Mouse (Mus musculus): ENCODE measurements around the gene Gm4141. TPM values are rescaled to one million over a fixed set of nuclear protein-coding genes. Genes with fewer than 3 reads are reported as not detected.
"Not testable (repeated sequence)": the region's sequence is repeated elsewhere in the genome, so short reads cannot be mapped to it uniquely, and the experiment has no call there.

Gm4141 gene
- not detected in 2 replicates for total RNA-seq (2017)

DNA sequence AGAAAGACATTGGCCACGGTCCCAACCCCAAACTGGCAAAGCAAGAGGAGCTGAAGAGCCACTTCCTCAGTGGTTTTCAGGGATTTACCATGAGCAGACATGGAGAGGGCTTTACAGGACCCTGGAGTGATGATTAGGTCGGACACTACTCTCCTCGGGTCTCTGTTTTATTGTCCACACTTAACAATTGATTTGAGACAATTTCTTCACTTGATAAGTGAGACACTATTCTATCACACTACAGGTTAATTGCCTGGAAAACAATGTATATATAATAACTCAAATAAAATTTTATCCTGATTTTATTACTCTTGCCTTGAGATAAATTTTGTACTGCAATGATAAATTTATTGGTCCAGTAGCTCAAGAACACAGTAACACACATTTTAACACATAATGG, at the start of gene Gm4141:
Gene Gm4141, minus strand, starts transcription at position 101 of the 400 bp plus-strand sequence.
- ATAC-seq (replicated peaks; ENCODE audit: low read depth, poor library complexity, severe bottlenecking), result not testable (repeated sequence)

DNA sequence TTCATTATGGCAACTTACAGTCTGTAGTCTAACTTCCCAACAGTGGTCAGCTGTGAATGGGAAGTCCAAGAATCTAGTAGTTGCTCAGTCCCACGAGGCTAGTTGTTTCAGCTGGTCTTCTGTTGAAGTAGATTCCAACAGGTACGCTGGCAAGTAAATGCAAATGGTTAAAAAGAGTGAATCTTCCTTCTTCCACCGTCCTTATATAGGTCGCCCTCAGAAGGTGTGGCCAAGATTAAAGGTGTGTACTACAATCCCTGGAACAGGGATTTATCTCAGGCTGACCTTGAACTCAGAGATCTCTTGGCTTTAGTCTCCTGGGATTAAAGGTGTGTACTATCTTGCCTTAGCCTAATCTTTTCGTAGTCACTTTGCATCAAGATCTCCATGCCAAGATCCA, 22.9 kb upstream of the Gm4141 start, which contains the start of gene Gm4513:
Gene Gm4513, minus strand, starts transcription at position 101 of the 400 bp plus-strand sequence.
- not testable (repeated sequence) for ATAC-seq (replicated peaks; ENCODE audit: low read depth, poor library complexity, severe bottlenecking)

DNA sequence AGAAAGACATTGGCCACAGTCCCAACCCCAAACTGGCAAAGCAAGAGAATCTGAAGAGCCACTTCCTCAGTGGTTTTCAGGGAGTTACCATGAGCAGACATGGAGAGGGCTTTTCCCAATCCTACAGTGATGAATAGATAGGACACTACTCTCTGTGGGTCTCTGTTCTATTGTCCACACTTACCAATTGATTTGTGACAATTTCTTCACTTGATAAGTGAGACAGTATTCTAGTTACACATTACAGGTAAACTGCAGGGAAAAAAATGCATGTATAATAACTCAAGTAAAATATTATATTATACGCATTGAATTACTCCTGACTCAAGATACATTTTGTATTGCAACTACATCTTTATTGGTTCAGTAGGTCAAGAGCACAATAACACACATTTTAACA, 30.4 kb downstream of the Gm4141 start, which contains the start of gene Gm5726:
Gene Gm5726, minus strand, starts transcription at position 101 of the 400 bp plus-strand sequence.
- ATAC-seq (replicated peaks; ENCODE audit: low read depth, poor library complexity, severe bottlenecking), result not testable (repeated sequence)

DNA sequence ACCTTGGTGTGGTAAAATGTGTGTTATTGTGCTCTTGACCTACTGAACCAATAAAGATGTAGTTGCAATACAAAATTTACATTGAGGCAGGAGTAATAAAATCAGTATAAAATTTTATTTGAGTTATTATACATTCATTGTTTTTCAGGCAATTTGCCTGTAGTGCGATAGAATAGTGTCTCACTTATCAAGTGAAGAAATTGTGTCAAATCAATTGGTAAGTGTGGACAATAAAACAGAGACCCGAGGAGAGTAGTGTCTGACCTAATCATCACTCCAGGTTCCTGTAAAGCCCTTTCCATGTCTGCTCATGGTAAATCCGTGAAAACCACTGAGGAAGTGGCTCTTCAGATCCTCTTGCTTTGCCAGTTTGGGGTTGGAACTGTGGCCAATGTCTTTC, 42.5 kb downstream of the Gm4141 start, which contains the start of gene Vmn1r104:
Gene Vmn1r104, plus strand, starts transcription at position 301 of the 400 bp plus-strand sequence.
- not testable (repeated sequence) for ATAC-seq (replicated peaks; ENCODE audit: low read depth, poor library complexity, severe bottlenecking)

Other genes starting within 250 kb of the Gm4141 start
- gene Gm4133, start 242.2 kb downstream of the Gm4141 start, total RNA-seq (2017), result not detected in 2 replicates
- not detected in 2 replicates for gene Gm5728, start 200.8 kb downstream of the Gm4141 start, total RNA-seq (2017)
- not detected in 2 replicates for gene Vmn1r100, start 158.3 kb downstream of the Gm4141 start, total RNA-seq (2017)
- gene Vmn1r101, start 133.6 kb downstream of the Gm4141 start, total RNA-seq (2017), result not detected in 2 replicates
- gene Gm10670, start 101.3 kb downstream of the Gm4141 start, total RNA-seq (2017), result not detected in 2 replicates
- not detected in 2 replicates for gene Vmn1r103, start 65.7 kb downstream of the Gm4141 start, total RNA-seq (2017)
- not detected in 2 replicates for gene Vmn1r104, start 42.4 kb downstream of the Gm4141 start, total RNA-seq (2017)
- gene Gm5726, start 30.5 kb downstream of the Gm4141 start, total RNA-seq (2017), result not detected in 2 replicates
- gene Gm4513, start 22.8 kb upstream of the Gm4141 start, total RNA-seq (2017), result not detected in 2 replicates
- not detected in 2 replicates for gene Vmn1r107, start 92.7 kb upstream of the Gm4141 start, total RNA-seq (2017)
- gene Vmn1r111, start 127.0 kb upstream of the Gm4141 start, total RNA-seq (2017), result not detected in 2 replicates
- not detected in 2 replicates for gene Gm10668, start 154.4 kb upstream of the Gm4141 start, total RNA-seq (2017)
- not detected in 2 replicates for gene Vmn1r112, start 194.9 kb upstream of the Gm4141 start, total RNA-seq (2017)
- not detected in 2 replicates for gene Vmn1r113, start 211.0 kb upstream of the Gm4141 start, total RNA-seq (2017)
- not detected in 2 replicates for gene Vmn1r114, start 235.9 kb upstream of the Gm4141 start, total RNA-seq (2017)

Data from common myeloid progenitor, adult 5-6 weeks (primary cell).